In genomic region chr9:63959933-63960828, GRCm38 (mm10) we compare ENCODE assay signal across 8 mouse cellular contexts.
DNase-seq lines count a peak whose midpoint lies in the region; ATAC-seq and TF ChIP-seq lines count a peak whose summit lies in the region.

No protein-coding gene starts in this region.

- peak overlapping the region; percentile 26 for H3K4me2 ChIP-seq in embryonic facial prominence, embryonic 15.5 days (replicated peaks)
- peak overlapping the region; percentile 11; the same call in 1 of the 2 replicates for H3K4me2 ChIP-seq in hindbrain, embryonic 16.5 days (ENCODE audit: low read length)
- H3K4me2 ChIP-seq in liver, embryonic 11.5 days, result peak overlapping the region; percentile 37

- peaks cover 93% of the 10 kb centered on the region for H3K4me1 ChIP-seq in embryonic facial prominence, embryonic 15.5 days
- H3K4me1 ChIP-seq in hindbrain, embryonic 16.5 days (ENCODE audit: control insufficient read depth, insufficient read depth, low read depth, low read length), result peaks cover 24% of the 10 kb centered on the region
- peaks cover 72% of the 10 kb centered on the region for H3K4me1 ChIP-seq in liver, embryonic 11.5 days (replicated peaks; ENCODE audit: control insufficient read depth, insufficient read depth, low read length)
- peaks cover 6% of the 10 kb centered on the region; the same call in 1 of the 2 replicates for H3K4me1 ChIP-seq in small intestine, adult 2 months (ENCODE audit: control insufficient read depth, insufficient read depth, insufficient read length, low read length)

- TF ChIP-seq CTCF in small intestine, adult 2 months (IDR thresholded peaks at IDR 0.05; ENCODE audit: extremely low read depth, insufficient read length, insufficient replicate concordance, low read depth, low read length), result no peak

- H3K4me3 ChIP-seq in embryonic facial prominence, embryonic 15.5 days (replicated peaks), result no peak overlapping the region
- no peak overlapping the region for H3K4me3 ChIP-seq in hindbrain, embryonic 16.5 days (ENCODE audit: low read length)
- 0 out of 2 replicates have a peak overlapping the region, but pooled peaks have one; percentile 3 for H3K4me3 ChIP-seq in liver, embryonic 11.5 days (ENCODE audit: low read depth, low read length)
- H3K4me3 ChIP-seq in small intestine, adult 2 months (ENCODE audit: low read depth, low read length), result no peak overlapping the region

- no peak for TF ChIP-seq POLR2A in small intestine, adult 2 months (IDR thresholded peaks at IDR 0.05; ENCODE audit: low read depth, low read length)

- peak overlapping the region; percentile 79 for H3K27ac ChIP-seq in embryonic facial prominence, embryonic 15.5 days (replicated peaks)
- H3K27ac ChIP-seq in hindbrain, embryonic 16.5 days (ENCODE audit: low read depth, low read length), result peak overlapping the region; percentile 59
- peak overlapping the region; percentile 44 for H3K27ac ChIP-seq in liver, embryonic 11.5 days (ENCODE audit: low read depth, low read length)
- H3K27ac ChIP-seq in small intestine, adult 2 months (ENCODE audit: insufficient read depth, low read depth, low read length), result peak overlapping the region; percentile 36

- peak overlapping the region; percentile 7; the same call in 1 of the 2 replicates for H3K9ac ChIP-seq in embryonic facial prominence, embryonic 15.5 days
- H3K9ac ChIP-seq in hindbrain, embryonic 16.5 days (ENCODE audit: low read depth, low read length), result peak overlapping the region; percentile 17; the same call in 1 of the 2 replicates
- H3K9ac ChIP-seq in liver, embryonic 11.5 days (ENCODE audit: low read depth, low read length), result peak overlapping the region; percentile 40; the same call in 1 of the 2 replicates

- no peaks in the 10 kb centered on the region for H3K36me3 ChIP-seq in embryonic facial prominence, embryonic 15.5 days
- H3K36me3 ChIP-seq in hindbrain, embryonic 16.5 days (ENCODE audit: control insufficient read depth, insufficient read depth, low read length), result no peaks in the 10 kb centered on the region
- H3K36me3 ChIP-seq in liver, embryonic 11.5 days (ENCODE audit: control insufficient read depth, insufficient read depth, low read length), result no peaks in the 10 kb centered on the region; the same call in 1 of the 2 replicates
- H3K36me3 ChIP-seq in small intestine, adult 2 months (ENCODE audit: control insufficient read depth, insufficient read depth, low read length), result no peaks in the 10 kb centered on the region

- H3K9me3 ChIP-seq in embryonic facial prominence, embryonic 15.5 days (replicated peaks), result no peaks in the 10 kb centered on the region
- H3K9me3 ChIP-seq in hindbrain, embryonic 16.5 days (ENCODE audit: control insufficient read depth, low read length), result no peaks in the 10 kb centered on the region
- H3K9me3 ChIP-seq in liver, embryonic 11.5 days (ENCODE audit: control insufficient read depth, low read length), result no peaks in the 10 kb centered on the region

- no peaks in the 10 kb centered on the region for H3K27me3 ChIP-seq in embryonic facial prominence, embryonic 15.5 days
- no peaks in the 10 kb centered on the region; the same call in 1 of the 2 replicates for H3K27me3 ChIP-seq in hindbrain, embryonic 16.5 days (replicated peaks; ENCODE audit: control insufficient read depth, insufficient read depth, low read length)
- H3K27me3 ChIP-seq in liver, embryonic 11.5 days (replicated peaks; ENCODE audit: control insufficient read depth, insufficient read depth, low read length), result no peaks in the 10 kb centered on the region
- H3K27me3 ChIP-seq in small intestine, adult 2 months (ENCODE audit: control insufficient read depth, insufficient read depth, low read length), result no peaks in the 10 kb centered on the region

- ATAC-seq in embryonic facial prominence, embryonic 15.5 days (ENCODE audit: insufficient number of reproducible peaks, low FRiP score, low TSS enrichment, low read depth), result no peak
- peak; percentile 38; the same call in 1 of the 2 replicates for ATAC-seq in hindbrain, embryonic 16.5 days
- ATAC-seq in liver, embryonic 11.5 days (replicated peaks; ENCODE audit: low FRiP score), result peak; percentile 19; the same call in 1 of the 2 replicates

- DNase-seq in adrenal gland, postnatal 14 days, result peak; percentile 66
- DNase-seq in liver, embryonic 11.5 days (ENCODE audit: low spot score), result no peak
- DNase-seq in natural killer cell, adult 2 months (ENCODE audit: low spot score in 2 of 2), result no peak
- no peak for DNase-seq in thymus, postnatal 10 days (ENCODE audit: low spot score in 2 of 2)
- DNase-seq in urinary bladder, adult 2 months (ENCODE audit: low spot score), result no peak

- WGBS in embryonic facial prominence, embryonic 15.5 days, result 11% methylated on average over 21 of the region's 21 CpGs
- WGBS in hindbrain, embryonic 16.5 days, result 9% methylated on average over 21 of the region's 21 CpGs
- WGBS in liver, embryonic 11.5 days, result 9% methylated on average over 21 of the region's 21 CpGs
- 62% methylated on average over 21 of the region's 21 CpGs for WGBS in small intestine, adult 2 months
